ENCODE assay signal across 27 mouse cellular contexts in genomic region chr9:62258005-62258404, GRCm38 (mm10). TPM values are rescaled to one million over a fixed set of nuclear protein-coding genes. Genes with fewer than 3 reads are reported as not detected.
DNase-seq lines count a peak whose midpoint lies in the region; ATAC-seq and TF ChIP-seq lines count a peak whose summit lies in the region.
"Had no signal": no experiment of that assay in that cellular context is flagged by ENCODE, and none has a peak within 500 bp of the region (broad histone marks: within the 10 kb centered on the region; RNA-seq: fewer than 3 reads in every experiment).

No protein-coding gene starts in this region.

- H3K27me3 ChIP-seq in kidney, embryonic 16.5 days (ENCODE audit: insufficient read depth, low read length) = no peaks in the 10 kb centered on the region
- H3K27me3 ChIP-seq in midbrain, embryonic 15.5 days (replicated peaks) = no peaks in the 10 kb centered on the region
- H3K27me3 ChIP-seq: forebrain, embryonic 13.5 days; heart, embryonic 15.5 days; limb, embryonic 13.5 days; liver, embryonic 13.5 days; lung, embryonic 15.5 days; neural tube, embryonic 12.5 days had no signal

- TF ChIP-seq POLR2A in olfactory bulb, adult 2 months (IDR thresholded peaks at IDR 0.05; ENCODE audit: insufficient read depth, low read depth, low read length) = no peak

- H3K4me2 ChIP-seq in kidney, embryonic 16.5 days (replicated peaks; ENCODE audit: low read depth, low read length) = no peak overlapping the region
- H3K4me2 ChIP-seq in midbrain, embryonic 15.5 days = no peak overlapping the region
- H3K4me2 ChIP-seq: forebrain, embryonic 13.5 days; heart, embryonic 15.5 days; limb, embryonic 13.5 days; liver, embryonic 13.5 days; lung, embryonic 15.5 days; midbrain, embryonic 11.5 days; neural tube, embryonic 12.5 days had no signal

- peak; percentile 51; the same call in 1 of the 2 replicates for ATAC-seq in kidney, embryonic 16.5 days (ENCODE audit: low FRiP score, low TSS enrichment)
- no peak for ATAC-seq in midbrain, embryonic 15.5 days (replicated peaks)
- ATAC-seq: forebrain, embryonic 13.5 days had no signal

- H3K27ac ChIP-seq in kidney, embryonic 16.5 days (ENCODE audit: low read length) = no peak overlapping the region
- peak overlapping the region; percentile 95 for H3K27ac ChIP-seq in olfactory bulb, adult 2 months (ENCODE audit: insufficient read depth, low read depth, low read length)
- H3K27ac ChIP-seq in midbrain, embryonic 15.5 days = no peak overlapping the region
- H3K27ac ChIP-seq: forebrain, embryonic 13.5 days; heart, embryonic 15.5 days; limb, embryonic 13.5 days; liver, embryonic 13.5 days; lung, embryonic 15.5 days; neural tube, embryonic 12.5 days had no signal

- no peak overlapping the region for H3K4me3 ChIP-seq in kidney, embryonic 16.5 days (ENCODE audit: low read length)
- H3K4me3 ChIP-seq in olfactory bulb, adult 2 months (ENCODE audit: insufficient read depth, low read depth, low read length) = no peak overlapping the region
- H3K4me3 ChIP-seq in midbrain, embryonic 15.5 days = no peak overlapping the region
- H3K4me3 ChIP-seq: forebrain, embryonic 13.5 days; heart, embryonic 15.5 days; limb, embryonic 13.5 days; liver, embryonic 13.5 days; lung, embryonic 15.5 days; neural tube, embryonic 12.5 days had no signal

- H3K4me1 ChIP-seq in kidney, embryonic 16.5 days (ENCODE audit: insufficient read depth, low read length) = peaks cover 7% of the 10 kb centered on the region; the same call in 1 of the 2 replicates
- peaks cover 48% of the 10 kb centered on the region for H3K4me1 ChIP-seq in olfactory bulb, adult 2 months (ENCODE audit: control insufficient read depth, insufficient read depth, low read length)
- peaks cover 9% of the 10 kb centered on the region; the same call in 1 of the 2 replicates for H3K4me1 ChIP-seq in midbrain, embryonic 15.5 days

- WGBS in kidney, embryonic 16.5 days = 63% methylated on average over 11 of the region's 11 CpGs
- 67% methylated on average over 11 of the region's 11 CpGs for WGBS in olfactory bulb, adult 2 months
- 85% methylated on average over 11 of the region's 11 CpGs for WGBS in midbrain, embryonic 15.5 days

- no peak for DNase-seq in kidney, adult 8-10 months
- peak; percentile 28 to 37 for DNase-seq in right cerebral cortex, adult 2 months (ENCODE audit: low spot score in 2 of 2)
- DNase-seq in right cerebral cortex, adult 18-20 months = no peak
- DNase-seq in adrenal gland, adult 8-10 months = peak; percentile 69
- no peak for DNase-seq in ovary, postnatal 10 days (ENCODE audit: low spot score)
- DNase-seq: cerebellum, adult 9-11 months; gastrocnemius, postnatal 10 days; heart, adult 18-20 months; liver, embryonic 13.5 days; thymus, postnatal 36 days had no signal

- no peak overlapping the region for H3K9ac ChIP-seq in kidney, embryonic 16.5 days (replicated peaks; ENCODE audit: low read length)
- no peak overlapping the region for H3K9ac ChIP-seq in midbrain, embryonic 15.5 days
- H3K9ac ChIP-seq: forebrain, embryonic 13.5 days; heart, embryonic 15.5 days; limb, embryonic 13.5 days; liver, embryonic 13.5 days; lung, embryonic 15.5 days; neural tube, embryonic 12.5 days had no signal

- no peaks in the 10 kb centered on the region for H3K9me3 ChIP-seq in kidney, embryonic 16.5 days (ENCODE audit: low read length)
- H3K9me3 ChIP-seq in midbrain, embryonic 15.5 days = no peaks in the 10 kb centered on the region
- H3K9me3 ChIP-seq: heart, embryonic 15.5 days; limb, embryonic 13.5 days; lung, embryonic 15.5 days; neural tube, embryonic 12.5 days had no signal

- TF ChIP-seq CTCF in olfactory bulb, adult 2 months (IDR thresholded peaks at IDR 0.05; ENCODE audit: insufficient read depth, low read depth, low read length) = no peak

- H3K36me3 ChIP-seq in kidney, embryonic 16.5 days (ENCODE audit: insufficient read depth, low read length) = no peaks in the 10 kb centered on the region
- no peaks in the 10 kb centered on the region for H3K36me3 ChIP-seq in midbrain, embryonic 15.5 days (replicated peaks)
- H3K36me3 ChIP-seq: heart, embryonic 15.5 days; limb, embryonic 13.5 days; liver, embryonic 13.5 days; lung, embryonic 15.5 days; neural tube, embryonic 12.5 days had no signal

RNA-seq across cellular contexts. Expression of gene Spesp1, which starts 24.0 kb away (rescaled TPM):
- polyA plus RNA-seq in kidney, embryonic 16.5 days (2015; fragmentation: Nextera tagmentation; extraction: Ambion mirVana) = not detected in 2 replicates
- total RNA-seq in adrenal gland, adult 8-10 months (2022) = not detected
- polyA plus RNA-seq in olfactory bulb, adult 2 months (2012; ENCODE audit: insufficient read depth, insufficient read length, low replicate concordance, missing spikeins) = not detected in 2 replicates
- polyA plus RNA-seq in midbrain, embryonic 15.5 days (2015; fragmentation: Nextera tagmentation; extraction: Ambion mirVana) = not detected in 2 replicates
- total RNA-seq: gastrocnemius, postnatal 10 days; heart, adult 18-20 months; hematopoietic stem cell, adult 5-6 weeks had no signal
- polyA plus RNA-seq: C2C12; cortical plate, adult 2 months; embryonic facial prominence, embryonic 11.5 days; forebrain, embryonic 13.5 days; heart, embryonic 15.5 days; intestine, embryonic 14.5 days; kidney, embryonic 14.5 days; large intestine, adult 2 months; limb, embryonic 13.5 days; liver, embryonic 13.5 days; lung, embryonic 15.5 days; midbrain, embryonic 11.5 days; neural tube, embryonic 12.5 days; stomach, embryonic 14.5 days had no signal

Comparison
In these comparisons a context has a peak if more than half of its experiments do, and no peak if none do; other contexts are left out.
1. DNase-seq: peak in right cerebral cortex, adult 2 months (2 of 2) and adrenal gland, adult 8-10 months (single experiment); none in kidney, adult 8-10 months (0 of 2), right cerebral cortex, adult 18-20 months (single experiment) and ovary, postnatal 10 days (single experiment).